Mouse (Mus musculus): ENCODE results near the gene Tmem115. TPM values are rescaled to one million over a fixed set of nuclear protein-coding genes. Genes with fewer than 3 reads are reported as not detected.

Gene Tmem115
- polyA plus RNA-seq, 1 experiment from 2014 or later, result 49.7 TPM

DNA sequence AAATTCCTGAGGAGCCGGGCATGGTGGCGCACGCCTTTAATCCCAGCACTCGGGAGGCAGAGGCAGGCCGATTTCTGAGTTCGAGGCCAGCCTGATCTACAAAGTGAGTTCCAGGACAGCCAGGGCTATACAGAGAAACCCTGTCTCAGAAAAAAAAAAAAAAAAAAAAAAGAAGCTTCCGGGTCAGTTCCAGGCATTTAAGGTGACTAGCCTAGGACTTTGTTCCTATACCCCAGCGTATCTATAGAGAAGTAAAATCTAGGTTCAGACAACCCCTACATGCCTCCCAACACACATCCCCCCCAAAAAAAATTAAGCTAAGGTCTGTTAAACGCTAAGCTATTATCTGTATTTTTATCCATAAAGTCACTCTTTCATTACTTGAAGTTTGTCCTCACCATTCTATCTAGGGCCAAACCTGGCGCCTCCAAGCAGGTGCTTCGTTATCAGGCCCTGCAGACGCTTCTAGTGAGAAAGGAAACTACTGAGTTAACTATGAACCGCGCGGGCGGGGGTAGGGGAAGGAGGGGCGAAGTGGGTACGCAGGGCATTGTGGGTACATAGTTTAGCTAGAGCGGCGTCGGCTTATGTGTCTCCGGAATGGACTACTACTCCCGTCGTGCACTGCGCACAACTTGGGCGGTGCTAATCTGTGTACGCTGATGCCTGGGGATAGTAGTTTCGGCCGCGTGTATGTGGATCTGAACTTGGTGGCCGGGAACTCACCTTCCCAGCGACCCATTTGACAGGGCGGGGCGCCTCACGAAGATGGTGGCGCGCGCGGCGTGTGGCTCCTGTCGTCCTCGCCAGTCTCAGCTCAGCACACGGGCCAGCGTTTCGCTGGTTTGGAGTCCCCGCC lies 53.5 kb downstream of the Tmem115 start, which contains the start of gene Ifrd2:
TSS of gene Ifrd2 (plus strand) at position 669 of the 859 bp plus-strand sequence.
- Histone ChIP-seq H3K9me3 (ENCODE audit: low read length) (no peaks in the 10 kb centered on the region), H3K9ac (replicated peaks; ENCODE audit: low read length) (peak within 1 kb of the TSS; percentile 76), H3K27ac (ENCODE audit: low read length) (peak within 1 kb of the TSS; percentile 62; the same call in 1 of the 2 replicates), H3K4me3 (ENCODE audit: low read length) (peak within 1 kb of the TSS; percentile 80), H3K4me2 (replicated peaks; ENCODE audit: low read depth, low read length) (peak within 1 kb of the TSS; percentile 95), H3K4me1 (ENCODE audit: insufficient read depth, low read length) (peaks cover 13% of the 10 kb centered on the region), H3K27me3 (ENCODE audit: insufficient read depth, low read length) (no peaks in the 10 kb centered on the region), H3K36me3 (ENCODE audit: insufficient read depth, low read length) (peaks cover 38% of the 10 kb centered on the region)
- 12% methylated on average over 46 of the region's 46 CpGs for WGBS
- peak; percentile 98 for ATAC-seq (ENCODE audit: low FRiP score, low TSS enrichment)

GRCm38 (mm10) chr9:107587833-107588639 lies 54.3 kb downstream of the Tmem115 start:
- Histone ChIP-seq H3K27ac (ENCODE audit: low read length) (peak overlapping the region; percentile 62; the same call in 1 of the 2 replicates), H3K36me3 (ENCODE audit: insufficient read depth, low read length) (peaks cover 41% of the 10 kb centered on the region), H3K4me3 (ENCODE audit: low read length) (peak overlapping the region; percentile 80), H3K27me3 (ENCODE audit: insufficient read depth, low read length) (no peaks in the 10 kb centered on the region), H3K9ac (replicated peaks; ENCODE audit: low read length) (peak overlapping the region; percentile 76), H3K4me1 (ENCODE audit: insufficient read depth, low read length) (peaks cover 13% of the 10 kb centered on the region), H3K4me2 (replicated peaks; ENCODE audit: low read depth, low read length) (peak overlapping the region; percentile 95), H3K9me3 (ENCODE audit: low read length) (no peaks in the 10 kb centered on the region)
- 1% methylated on average over 33 of the region's 33 CpGs for WGBS
- peak; percentile 46 for ATAC-seq (ENCODE audit: low FRiP score, low TSS enrichment)

Other genes starting within 250 kb of the Tmem115 start
- 9.4 and 11.3 TPM in 2 replicates for gene Mapkapk3, start 244.1 kb upstream of the Tmem115 start, polyA plus RNA-seq (2015; fragmentation: Nextera tagmentation; extraction: Ambion mirVana)
- 19.5 and 19.9 TPM in 2 replicates for gene Cish, start 237.9 kb upstream of the Tmem115 start, polyA plus RNA-seq (2015; fragmentation: Nextera tagmentation; extraction: Ambion mirVana)
- gene Hemk1, start 195.6 kb upstream of the Tmem115 start, polyA plus RNA-seq (2015; fragmentation: Nextera tagmentation; extraction: Ambion mirVana), result 12.6 and 13.2 TPM in 2 replicates
- 0.82 and 1.2 TPM in 2 replicates for gene 6430571L13Rik, start 193.3 kb upstream of the Tmem115 start, polyA plus RNA-seq (2015; fragmentation: Nextera tagmentation; extraction: Ambion mirVana)
- gene Cacna2d2, start 134.3 kb upstream of the Tmem115 start, polyA plus RNA-seq (2015; fragmentation: Nextera tagmentation; extraction: Ambion mirVana), result 0.74 and 0.95 TPM in 2 replicates
- 35.8 and 39.0 TPM in 2 replicates for gene Cyb561d2, start 8.2 kb downstream of the Tmem115 start, polyA plus RNA-seq (2015; fragmentation: Nextera tagmentation; extraction: Ambion mirVana)
- 57.0 and 59.0 TPM in 2 replicates for gene Nprl2, start 8.3 kb downstream of the Tmem115 start, polyA plus RNA-seq (2015; fragmentation: Nextera tagmentation; extraction: Ambion mirVana)
- 3.3 and 3.9 TPM in 2 replicates for gene Zmynd10, start 13.4 kb downstream of the Tmem115 start, polyA plus RNA-seq (2015; fragmentation: Nextera tagmentation; extraction: Ambion mirVana)
- 66.8 and 68.9 TPM in 2 replicates for gene Rassf1, start 17.6 kb downstream of the Tmem115 start, polyA plus RNA-seq (2015; fragmentation: Nextera tagmentation; extraction: Ambion mirVana)
- 45.3 and 48.0 TPM in 2 replicates for gene Tusc2, start 29.3 kb downstream of the Tmem115 start, polyA plus RNA-seq (2015; fragmentation: Nextera tagmentation; extraction: Ambion mirVana)
- gene Hyal2, start 34.0 kb downstream of the Tmem115 start, polyA plus RNA-seq (2015; fragmentation: Nextera tagmentation; extraction: Ambion mirVana), result 131 and 132 TPM in 2 replicates
- 10.6 and 12.3 TPM in 2 replicates for gene Hyal1, start 43.0 kb downstream of the Tmem115 start, polyA plus RNA-seq (2015; fragmentation: Nextera tagmentation; extraction: Ambion mirVana)
- 21.8 and 24.1 TPM in 2 replicates for gene Naa80, start 44.9 kb downstream of the Tmem115 start, polyA plus RNA-seq (2015; fragmentation: Nextera tagmentation; extraction: Ambion mirVana)
- gene Hyal3, start 46.9 kb downstream of the Tmem115 start, polyA plus RNA-seq (2015; fragmentation: Nextera tagmentation; extraction: Ambion mirVana), result 1.3 and 1.6 TPM in 2 replicates
- 60.7 and 64.3 TPM in 2 replicates for gene Ifrd2, start 53.7 kb downstream of the Tmem115 start, polyA plus RNA-seq (2015; fragmentation: Nextera tagmentation; extraction: Ambion mirVana)
- gene Sema3b, start 75.3 kb downstream of the Tmem115 start, polyA plus RNA-seq (2015; fragmentation: Nextera tagmentation; extraction: Ambion mirVana), result 31.3 TPM in 2 replicates
- 447 and 455 TPM in 2 replicates for gene Gnai2, start 101.4 kb downstream of the Tmem115 start, polyA plus RNA-seq (2015; fragmentation: Nextera tagmentation; extraction: Ambion mirVana)
- 12.4 and 12.9 TPM in 2 replicates for gene Slc38a3, start 135.6 kb downstream of the Tmem115 start, polyA plus RNA-seq (2015; fragmentation: Nextera tagmentation; extraction: Ambion mirVana)
- 2.8 and 3.0 TPM in 2 replicates for gene Gnat1, start 145.8 kb downstream of the Tmem115 start, polyA plus RNA-seq (2015; fragmentation: Nextera tagmentation; extraction: Ambion mirVana)
- gene Sema3f, start 176.5 kb downstream of the Tmem115 start, polyA plus RNA-seq (2015; fragmentation: Nextera tagmentation; extraction: Ambion mirVana), result 20.9 and 25.7 TPM in 2 replicates
- gene Rbm5, start 237.1 kb downstream of the Tmem115 start, polyA plus RNA-seq (2015; fragmentation: Nextera tagmentation; extraction: Ambion mirVana), result 203 and 214 TPM in 2 replicates

All from kidney, embryonic 16.5 days (tissue).